Mouse (Mus musculus): ENCODE measurements around the gene Fndc5.

DNA sequence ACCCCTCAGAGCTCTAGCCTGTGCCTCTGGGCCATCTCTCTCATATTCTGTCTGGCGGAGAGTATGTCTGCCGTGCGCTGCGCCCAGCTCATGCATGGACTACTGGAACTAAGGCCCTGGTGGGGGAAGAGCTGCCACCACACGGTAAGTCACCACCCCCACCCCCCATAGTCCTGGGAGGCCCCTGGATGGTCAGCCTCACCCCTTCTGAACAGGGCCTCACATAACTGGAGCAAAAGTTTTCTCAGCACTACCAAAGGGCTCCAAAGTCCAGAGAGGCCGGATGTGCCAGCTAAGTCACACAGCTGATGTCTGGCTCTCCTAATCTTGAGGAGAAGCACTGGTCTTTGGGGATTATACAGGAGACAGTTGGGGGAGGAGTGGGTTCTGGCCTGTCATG is 26.0 kb upstream of the Fndc5 start:
- TF ChIP-seq CTCF (IDR thresholded peaks at IDR 0.05; ENCODE audit: low read depth), result no peak
- TF ChIP-seq EP300 (optimal IDR thresholded peaks at IDR 0.05), result no peak

Measured in stomach, postnatal 0 days (tissue).